Comparison of ENCODE assay signal across 8 mouse cellular contexts in the genomic region with DNA sequence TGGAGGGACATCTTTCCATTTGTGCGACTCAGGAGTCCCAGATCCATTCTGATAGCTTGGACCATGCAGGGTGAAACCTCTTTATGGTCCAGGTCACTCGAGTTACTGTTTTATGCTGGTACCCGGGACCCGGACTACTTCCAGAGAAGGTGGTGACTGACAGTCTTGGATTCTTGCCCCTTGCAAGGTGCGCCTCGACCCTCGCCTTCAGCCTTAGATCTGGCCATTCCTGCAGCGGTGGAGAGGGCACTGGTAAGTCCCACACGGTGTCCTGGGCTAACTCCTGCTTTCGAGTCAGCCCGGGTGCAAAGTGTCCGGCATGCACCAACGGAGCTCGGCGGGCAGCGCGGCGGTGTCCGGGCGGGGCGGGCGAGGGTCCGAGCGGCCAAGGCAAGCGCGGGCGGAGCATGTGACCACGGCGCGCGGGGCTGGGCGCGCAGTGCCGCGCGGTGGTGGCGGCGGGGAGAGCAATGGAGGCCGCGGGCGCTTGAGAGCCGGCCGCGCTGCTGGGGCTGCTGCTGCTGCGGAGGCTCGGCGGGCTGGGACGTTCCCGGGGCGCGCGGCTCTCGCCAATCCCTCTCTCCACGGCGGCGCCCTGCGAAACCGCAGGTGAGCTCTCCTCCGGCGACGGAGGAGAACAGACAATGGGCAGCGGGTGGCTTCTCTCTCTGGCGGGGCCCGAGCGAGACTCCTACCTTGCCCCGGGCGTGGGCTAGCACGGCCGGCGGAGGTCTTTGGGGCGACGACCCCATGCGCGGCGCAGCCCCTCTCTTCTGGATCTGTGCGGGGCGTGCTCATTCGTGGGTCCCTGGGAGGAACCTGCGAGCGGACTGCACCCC. TPM values are rescaled to one million over a fixed set of nuclear protein-coding genes. Genes with fewer than 3 reads are reported as not detected.
A peak's percentile ranks its signal among the peaks of the same experiment; 100 is the strongest.
DNase-seq lines count a peak whose midpoint lies in the region; ATAC-seq lines count a peak whose summit lies in the region.

No protein-coding gene starts in this region.

- peak overlapping the region; percentile 100 for H3K9ac ChIP-seq in forebrain, embryonic 14.5 days (ENCODE audit: low read length)
- peak overlapping the region; percentile 94 for H3K9ac ChIP-seq in hindbrain, embryonic 11.5 days (ENCODE audit: low read depth, low read length)

- 0 out of 2 replicates have a peak, but pooled peaks cover 2% of the 10 kb centered on the region for H3K36me3 ChIP-seq in forebrain, embryonic 14.5 days (ENCODE audit: control insufficient read depth, insufficient read depth, low read length)
- no peaks in the 10 kb centered on the region for H3K36me3 ChIP-seq in hindbrain, embryonic 11.5 days (ENCODE audit: control insufficient read depth, insufficient read depth, low read length)

- peak overlapping the region; percentile 80 for H3K4me2 ChIP-seq in forebrain, embryonic 14.5 days (ENCODE audit: low read length)
- H3K4me2 ChIP-seq in hindbrain, embryonic 11.5 days (replicated peaks; ENCODE audit: low read depth, low read length), result peak overlapping the region; percentile 84

- H3K27me3 ChIP-seq in forebrain, embryonic 14.5 days (replicated peaks; ENCODE audit: control insufficient read depth, insufficient read depth, low read length), result no peaks in the 10 kb centered on the region
- H3K27me3 ChIP-seq in hindbrain, embryonic 11.5 days (ENCODE audit: control insufficient read depth, insufficient read depth, low read length), result no peaks in the 10 kb centered on the region

- ATAC-seq in forebrain, embryonic 14.5 days, result peak; percentile 94
- peak; percentile 93 for ATAC-seq in hindbrain, embryonic 11.5 days (ENCODE audit: low FRiP score)

- H3K9me3 ChIP-seq in forebrain, embryonic 14.5 days (replicated peaks; ENCODE audit: control insufficient read depth, low read length), result no peaks in the 10 kb centered on the region
- no peaks in the 10 kb centered on the region for H3K9me3 ChIP-seq in hindbrain, embryonic 11.5 days (ENCODE audit: control insufficient read depth, low read length)

- DNase-seq in adrenal gland, adult 2 months, result peak; percentile 84
- DNase-seq in cerebellum, adult 18-20 months, result peak; percentile 37 to 62
- DNase-seq in forebrain, embryonic 14.5 days (ENCODE audit: low spot score), result peak; percentile 85
- peak; percentile 87 for DNase-seq in hindbrain, embryonic 11.5 days (ENCODE audit: low spot score)
- DNase-seq in left cerebral cortex, adult 8-10 months (ENCODE audit: low spot score in 2 of 2), result peak; percentile 29 to 49
- peak; percentile 73 to 79 for DNase-seq in lung, postnatal 4 days
- peak; percentile 66 to 69 for DNase-seq in right cerebral cortex, adult 2 months (ENCODE audit: low spot score in 2 of 2)
- no peak for DNase-seq in adipocyte (ENCODE audit: low spot score)

- peaks cover 10% of the 10 kb centered on the region for H3K4me1 ChIP-seq in forebrain, embryonic 14.5 days (ENCODE audit: control insufficient read depth, insufficient read depth, low read length)
- H3K4me1 ChIP-seq in hindbrain, embryonic 11.5 days (replicated peaks; ENCODE audit: control insufficient read depth, insufficient read depth, low read length), result no peaks in the 10 kb centered on the region

- peak overlapping the region; percentile 99 for H3K27ac ChIP-seq in forebrain, embryonic 14.5 days (ENCODE audit: low read depth, low read length)
- H3K27ac ChIP-seq in hindbrain, embryonic 11.5 days (ENCODE audit: low read depth, low read length), result peak overlapping the region; percentile 96

- under 1% methylated on average over 62 of the region's 80 CpGs for WGBS in forebrain, embryonic 14.5 days
- 2% methylated on average over 51 of the region's 80 CpGs for WGBS in hindbrain, embryonic 11.5 days

- H3K4me3 ChIP-seq in forebrain, embryonic 14.5 days (ENCODE audit: low read depth, low read length), result peak overlapping the region; percentile 93
- H3K4me3 ChIP-seq in hindbrain, embryonic 11.5 days (ENCODE audit: low read depth, low read length), result peak overlapping the region; percentile 78

RNA-seq across cellular contexts. Expression of a gene that starts 1.2 kb away (rescaled TPM):
- 10 to 100 TPM in 1 of 2 experiments, 1 to 10 TPM in 1; 6.3 to 16.4 TPM for total RNA-seq in adrenal gland, adult 2 months (2021)
- polyA plus RNA-seq in adrenal gland, adult 2 months (2012; rRNA removed), result 3.7 and 14.1 TPM in 2 replicates
- polyA plus RNA-seq in forebrain, embryonic 14.5 days (2014; fragmentation: Nextera tagmentation; extraction: Ambion mirVana), result 44.6 and 57.5 TPM in 2 replicates
- polyA plus RNA-seq in hindbrain, embryonic 11.5 days (2014; fragmentation: Nextera tagmentation; extraction: Ambion mirVana), result 47.5 and 58.5 TPM in 2 replicates
- total RNA-seq in left cerebral cortex, adult 8-10 months (2022), result 10 to 100 TPM; 48.2 to 53.4 (median 51.1) TPM
